Mouse (Mus musculus): ENCODE measurements around the gene Cds1. TPM values are rescaled to one million over a fixed set of nuclear protein-coding genes. Genes with fewer than 3 reads are reported as not detected.

Cds1 gene
- polyA plus RNA-seq, 1 experiment from 2014 or later, result 4.1 TPM

DNA sequence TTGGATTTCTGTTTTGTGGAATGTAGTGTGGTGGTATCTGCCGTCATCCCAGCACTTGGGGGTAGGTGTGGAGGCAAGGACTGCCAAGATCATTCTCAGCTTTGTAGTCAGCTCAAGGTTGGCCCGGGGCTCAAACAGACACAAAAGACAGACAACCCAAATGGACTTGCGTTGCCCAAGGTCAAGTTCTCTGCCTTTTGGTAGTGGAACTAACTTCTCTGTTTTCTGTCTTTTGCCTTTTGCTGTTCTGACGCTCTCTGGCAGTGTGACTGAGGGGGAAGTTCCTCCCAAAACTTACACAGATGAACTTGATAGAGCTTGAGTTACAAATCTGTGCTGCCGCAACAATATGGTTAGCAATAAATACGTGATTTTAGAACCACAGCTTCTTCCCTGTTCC lies 1.3 kb downstream of the Cds1 start:
- no peak for DNase-seq
- H3K9ac ChIP-seq (replicated peaks; ENCODE audit: low read length), result no peak overlapping the region
- 50% methylated on average over 6 of the region's 6 CpGs for WGBS
- H3K27ac ChIP-seq (replicated peaks; ENCODE audit: low read depth, low read length), result no peak overlapping the region
- 0 out of 2 replicates have a peak, but pooled peaks cover 3% of the 10 kb centered on the region for H3K4me1 ChIP-seq (ENCODE audit: control insufficient read depth, insufficient read depth, low read length)
- no peaks in the 10 kb centered on the region for H3K36me3 ChIP-seq (ENCODE audit: control insufficient read depth, insufficient read depth, low read length)
- H3K4me3 ChIP-seq (replicated peaks; ENCODE audit: low read depth, low read length), result no peak overlapping the region
- no peaks in the 10 kb centered on the region for H3K9me3 ChIP-seq (ENCODE audit: control insufficient read depth, low read length)
- H3K27me3 ChIP-seq (ENCODE audit: control insufficient read depth, insufficient read depth, low read length), result peaks cover 49% of the 10 kb centered on the region
- ATAC-seq (ENCODE audit: low FRiP score, low TSS enrichment), result no peak
- no peak overlapping the region for H3K4me2 ChIP-seq (ENCODE audit: low read length)

DNA sequence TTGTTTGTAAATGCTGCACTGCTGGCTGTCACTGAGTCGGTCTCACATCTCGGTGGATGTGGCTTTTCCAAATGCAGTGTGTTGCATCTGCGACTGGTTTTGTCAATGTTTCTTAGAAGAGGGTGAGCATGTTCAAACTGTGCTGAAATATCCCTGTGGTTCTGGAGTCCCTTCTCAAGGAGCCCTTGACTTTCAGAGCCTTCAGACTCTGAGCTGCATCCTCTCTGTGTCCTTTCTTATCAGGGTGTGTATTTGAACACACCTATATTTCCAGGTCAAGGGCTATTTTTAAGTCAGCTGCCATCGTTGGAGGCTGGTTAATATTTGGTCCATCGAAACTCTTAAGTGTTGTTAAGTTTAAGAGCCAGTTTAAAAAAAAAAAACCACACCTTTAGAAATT lies 2.2 kb downstream of the Cds1 start:
- Histone ChIP-seq H3K9ac (replicated peaks; ENCODE audit: low read length) (no peak overlapping the region), H3K27ac (replicated peaks; ENCODE audit: low read depth, low read length) (no peak overlapping the region), H3K27me3 (ENCODE audit: control insufficient read depth, insufficient read depth, low read length) (peaks cover 49% of the 10 kb centered on the region), H3K9me3 (ENCODE audit: control insufficient read depth, low read length) (no peaks in the 10 kb centered on the region), H3K4me1 (ENCODE audit: control insufficient read depth, insufficient read depth, low read length) (0 out of 2 replicates have a peak, but pooled peaks cover 3% of the 10 kb centered on the region), H3K4me3 (replicated peaks; ENCODE audit: low read depth, low read length) (no peak overlapping the region), H3K36me3 (ENCODE audit: control insufficient read depth, insufficient read depth, low read length) (no peaks in the 10 kb centered on the region), H3K4me2 (ENCODE audit: low read length) (no peak overlapping the region)
- ATAC-seq (ENCODE audit: low FRiP score, low TSS enrichment) (no peak), DNase-seq (no peak)
- 74% methylated on average over 5 of the region's 5 CpGs for WGBS

DNA sequence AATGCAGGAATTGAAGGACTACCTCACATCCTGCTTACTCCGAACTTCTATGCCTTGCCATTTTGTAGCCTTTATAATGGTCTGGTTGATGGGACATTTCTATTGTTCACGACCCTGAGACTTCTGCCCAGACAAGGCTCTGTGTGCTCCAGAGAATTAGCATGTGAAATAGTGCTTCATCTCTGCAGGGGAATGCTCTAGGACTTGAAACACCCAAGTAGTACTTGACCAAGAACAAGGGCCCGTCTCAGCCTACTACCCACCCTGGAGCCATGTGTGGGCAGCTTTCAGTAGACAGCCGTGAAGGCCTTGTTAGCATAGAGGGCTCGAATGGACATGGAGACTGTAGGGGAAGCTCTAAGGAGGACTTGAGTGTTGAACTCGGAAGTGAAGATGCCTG lies 2.6 kb downstream of the Cds1 start:
- Histone ChIP-seq H3K9ac (replicated peaks; ENCODE audit: low read length) (no peak overlapping the region), H3K4me2 (ENCODE audit: low read length) (no peak overlapping the region), H3K9me3 (ENCODE audit: control insufficient read depth, low read length) (no peaks in the 10 kb centered on the region), H3K4me1 (ENCODE audit: control insufficient read depth, insufficient read depth, low read length) (0 out of 2 replicates have a peak, but pooled peaks cover 3% of the 10 kb centered on the region), H3K4me3 (replicated peaks; ENCODE audit: low read depth, low read length) (no peak overlapping the region), H3K27me3 (ENCODE audit: control insufficient read depth, insufficient read depth, low read length) (peaks cover 49% of the 10 kb centered on the region), H3K27ac (replicated peaks; ENCODE audit: low read depth, low read length) (no peak overlapping the region), H3K36me3 (ENCODE audit: control insufficient read depth, insufficient read depth, low read length) (no peaks in the 10 kb centered on the region)
- no peak for ATAC-seq (ENCODE audit: low FRiP score, low TSS enrichment)
- 64% methylated on average over 6 of the region's 6 CpGs for WGBS
- no peak for DNase-seq

DNA sequence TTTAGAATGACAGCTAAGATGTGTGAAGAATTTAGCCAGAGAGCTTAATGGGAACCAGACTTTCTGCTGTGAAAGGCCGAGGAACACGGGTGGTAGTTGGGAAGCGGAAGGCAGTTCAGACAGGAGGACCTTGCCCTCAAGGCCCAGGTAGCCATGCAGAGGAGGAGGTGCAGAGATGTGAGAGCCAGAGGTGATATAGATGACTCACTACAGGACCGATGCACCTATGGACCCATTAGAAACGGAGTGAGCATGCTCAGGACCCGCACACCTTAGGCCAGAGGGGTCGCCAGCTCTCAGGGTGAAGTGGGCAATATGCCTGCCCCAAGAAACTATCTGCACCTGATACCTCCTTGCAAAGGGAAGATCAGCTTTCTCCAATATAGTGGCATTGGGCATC lies 3.6 kb downstream of the Cds1 start:
- H3K4me2 ChIP-seq (ENCODE audit: low read length), result no peak overlapping the region
- no peak overlapping the region for H3K27ac ChIP-seq (replicated peaks; ENCODE audit: low read depth, low read length)
- H3K27me3 ChIP-seq (ENCODE audit: control insufficient read depth, insufficient read depth, low read length), result peaks cover 42% of the 10 kb centered on the region
- WGBS, result 92% methylated on average over 7 of the region's 7 CpGs
- H3K36me3 ChIP-seq (ENCODE audit: control insufficient read depth, insufficient read depth, low read length), result no peaks in the 10 kb centered on the region
- H3K9me3 ChIP-seq (ENCODE audit: control insufficient read depth, low read length), result no peaks in the 10 kb centered on the region
- 0 out of 2 replicates have a peak, but pooled peaks cover 3% of the 10 kb centered on the region for H3K4me1 ChIP-seq (ENCODE audit: control insufficient read depth, insufficient read depth, low read length)
- no peak overlapping the region for H3K4me3 ChIP-seq (replicated peaks; ENCODE audit: low read depth, low read length)
- DNase-seq (no peak), ATAC-seq (ENCODE audit: low FRiP score, low TSS enrichment) (no peak)
- H3K9ac ChIP-seq (replicated peaks; ENCODE audit: low read length), result no peak overlapping the region

DNA sequence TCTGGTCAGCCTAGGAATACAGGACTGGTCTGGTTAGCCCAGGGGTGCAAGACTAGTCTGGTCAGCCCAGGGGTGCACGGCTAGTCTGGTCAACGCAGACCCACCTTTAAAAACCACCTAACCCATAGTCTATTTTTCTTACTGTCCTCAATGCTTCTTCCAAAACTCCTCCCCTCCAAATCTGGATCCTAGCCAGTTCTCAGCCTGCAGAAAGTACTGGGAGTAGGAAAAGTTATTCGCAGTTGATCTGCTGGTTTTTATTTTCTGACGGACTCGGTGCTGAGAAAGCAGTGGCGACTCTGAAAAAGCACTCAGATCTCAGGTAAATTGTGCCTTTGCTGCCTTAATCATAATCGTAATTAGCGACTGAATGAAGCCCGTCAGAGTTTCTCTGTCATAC lies 7.7 kb downstream of the Cds1 start:
- Histone ChIP-seq H3K4me2 (ENCODE audit: low read length) (no peak overlapping the region), H3K4me1 (ENCODE audit: control insufficient read depth, insufficient read depth, low read length) (no peaks in the 10 kb centered on the region), H3K27ac (replicated peaks; ENCODE audit: low read depth, low read length) (no peak overlapping the region), H3K27me3 (ENCODE audit: control insufficient read depth, insufficient read depth, low read length) (peaks cover 8% of the 10 kb centered on the region), H3K9me3 (ENCODE audit: control insufficient read depth, low read length) (no peaks in the 10 kb centered on the region), H3K36me3 (ENCODE audit: control insufficient read depth, insufficient read depth, low read length) (no peaks in the 10 kb centered on the region), H3K4me3 (replicated peaks; ENCODE audit: low read depth, low read length) (no peak overlapping the region), H3K9ac (replicated peaks; ENCODE audit: low read length) (no peak overlapping the region)
- no peak for ATAC-seq (ENCODE audit: low FRiP score, low TSS enrichment)
- 84% methylated on average over 9 of the region's 9 CpGs for WGBS
- DNase-seq, result no peak

DNA sequence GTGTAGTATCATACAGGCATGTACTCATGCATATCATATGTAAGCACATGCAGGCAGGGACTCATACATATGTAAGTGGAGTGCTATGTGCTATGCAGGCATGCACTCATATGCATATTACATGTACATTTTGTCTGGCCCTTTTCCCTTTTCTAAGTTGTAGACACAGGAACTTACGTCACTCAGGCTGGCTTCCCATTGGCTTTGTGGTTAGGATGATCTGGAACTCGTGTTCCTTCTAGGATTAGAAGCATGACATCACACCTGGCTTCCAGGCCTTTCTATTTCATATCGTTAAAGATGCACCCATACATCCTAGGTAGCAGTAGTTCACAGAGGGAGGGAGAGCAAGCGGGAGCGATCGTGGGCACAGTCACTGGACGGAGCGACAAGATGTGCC lies 10.3 kb downstream of the Cds1 start:
- DNase-seq (no peak), ATAC-seq (ENCODE audit: low FRiP score, low TSS enrichment) (no peak)
- Histone ChIP-seq H3K4me2 (ENCODE audit: low read length) (no peak overlapping the region), H3K4me3 (replicated peaks; ENCODE audit: low read depth, low read length) (no peak overlapping the region), H3K9ac (replicated peaks; ENCODE audit: low read length) (no peak overlapping the region), H3K27ac (replicated peaks; ENCODE audit: low read depth, low read length) (no peak overlapping the region), H3K4me1 (ENCODE audit: control insufficient read depth, insufficient read depth, low read length) (no peaks in the 10 kb centered on the region), H3K9me3 (ENCODE audit: control insufficient read depth, low read length) (no peaks in the 10 kb centered on the region), H3K36me3 (ENCODE audit: control insufficient read depth, insufficient read depth, low read length) (no peaks in the 10 kb centered on the region), H3K27me3 (ENCODE audit: control insufficient read depth, insufficient read depth, low read length) (no peaks in the 10 kb centered on the region)
- 93% methylated on average over 8 of the region's 8 CpGs for WGBS

DNA sequence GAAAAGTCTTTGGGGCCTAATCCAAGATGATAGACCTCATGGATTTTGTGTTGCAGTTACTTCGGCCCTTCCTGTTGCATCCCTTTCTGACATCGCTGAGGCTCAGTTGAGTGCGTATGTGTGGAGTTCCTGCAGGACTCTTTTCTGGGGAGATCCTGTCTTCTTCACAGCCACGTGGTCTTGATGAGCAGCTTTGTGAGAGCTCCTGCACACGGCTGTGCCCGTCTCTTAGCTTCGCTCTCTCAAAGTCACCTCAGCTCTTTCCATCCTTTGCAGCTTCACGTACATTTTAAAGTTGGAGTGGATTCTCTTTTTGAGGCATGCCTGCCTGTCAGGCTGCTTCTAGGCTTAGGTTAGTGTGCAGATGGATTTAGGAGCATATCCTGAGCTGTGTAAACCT lies 11.6 kb downstream of the Cds1 start:
- no peak overlapping the region for H3K4me2 ChIP-seq (ENCODE audit: low read length)
- H3K27ac ChIP-seq (replicated peaks; ENCODE audit: low read depth, low read length), result no peak overlapping the region
- no peaks in the 10 kb centered on the region for H3K9me3 ChIP-seq (ENCODE audit: control insufficient read depth, low read length)
- DNase-seq, result no peak
- H3K9ac ChIP-seq (replicated peaks; ENCODE audit: low read length), result no peak overlapping the region
- no peaks in the 10 kb centered on the region for H3K4me1 ChIP-seq (ENCODE audit: control insufficient read depth, insufficient read depth, low read length)
- no peaks in the 10 kb centered on the region for H3K36me3 ChIP-seq (ENCODE audit: control insufficient read depth, insufficient read depth, low read length)
- 86% methylated on average over 8 of the region's 8 CpGs for WGBS
- ATAC-seq (ENCODE audit: low FRiP score, low TSS enrichment), result no peak
- no peaks in the 10 kb centered on the region for H3K27me3 ChIP-seq (ENCODE audit: control insufficient read depth, insufficient read depth, low read length)
- H3K4me3 ChIP-seq (replicated peaks; ENCODE audit: low read depth, low read length), result no peak overlapping the region

DNA sequence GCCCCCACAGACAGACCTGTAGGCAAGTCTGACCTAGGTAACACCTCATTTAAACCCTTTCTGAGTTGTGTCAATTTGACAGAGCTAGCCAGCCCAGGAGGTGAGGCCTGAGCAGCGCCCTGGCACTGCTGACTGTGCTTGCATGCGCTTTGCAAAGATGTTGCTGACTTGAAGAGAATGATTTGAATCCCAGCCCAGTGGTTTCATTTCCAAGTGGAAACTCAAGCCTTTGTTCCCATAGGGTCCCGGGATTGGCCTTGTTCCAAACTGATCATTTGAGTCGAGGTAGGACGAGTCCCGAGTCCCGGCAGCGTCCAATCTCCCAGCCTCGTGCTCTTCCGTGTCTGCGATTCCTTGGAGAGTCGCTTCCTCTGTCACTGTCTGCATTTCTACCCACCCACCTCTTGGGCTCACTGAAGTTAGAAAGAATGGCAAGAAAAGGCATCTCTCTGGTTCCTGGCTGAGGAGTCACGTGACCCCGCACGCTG lies 14.5 kb downstream of the Cds1 start:
- Histone ChIP-seq H3K9me3 (ENCODE audit: control insufficient read depth, low read length) (no peaks in the 10 kb centered on the region), H3K4me1 (ENCODE audit: control insufficient read depth, insufficient read depth, low read length) (no peaks in the 10 kb centered on the region), H3K4me3 (replicated peaks; ENCODE audit: low read depth, low read length) (no peak overlapping the region), H3K27ac (replicated peaks; ENCODE audit: low read depth, low read length) (no peak overlapping the region), H3K36me3 (ENCODE audit: control insufficient read depth, insufficient read depth, low read length) (no peaks in the 10 kb centered on the region), H3K4me2 (ENCODE audit: low read length) (no peak overlapping the region), H3K9ac (replicated peaks; ENCODE audit: low read length) (no peak overlapping the region), H3K27me3 (ENCODE audit: control insufficient read depth, insufficient read depth, low read length) (no peaks in the 10 kb centered on the region)
- ATAC-seq (ENCODE audit: low FRiP score, low TSS enrichment) (no peak), DNase-seq (no peak)
- WGBS, result 83% methylated on average over 15 of the region's 15 CpGs

DNA sequence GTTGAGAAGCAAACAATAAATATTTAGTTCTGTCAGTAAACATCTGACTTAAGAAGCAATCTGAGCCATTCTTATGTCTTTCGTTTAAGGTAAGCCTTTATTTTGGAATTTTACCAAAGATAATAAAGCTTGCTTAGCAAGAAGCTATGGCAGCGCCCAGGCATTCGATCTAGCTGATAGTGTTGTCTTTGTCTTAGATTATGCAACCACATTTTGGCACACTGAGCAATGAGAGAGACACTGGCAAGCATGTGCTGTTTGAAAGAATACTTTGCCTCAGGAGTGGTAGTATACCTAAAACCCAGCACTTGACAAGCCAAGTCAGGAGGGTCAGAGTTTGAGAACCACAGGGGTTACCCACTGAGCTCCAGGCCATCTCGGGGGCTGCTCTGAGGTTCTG lies 16.0 kb downstream of the Cds1 start:
- WGBS, result 89% methylated on average over 4 of the region's 4 CpGs

More for the DNA sequence above, 16.0 kb downstream of the Cds1 start:
- H3K4me2 ChIP-seq (ENCODE audit: low read length), result no peak overlapping the region
- H3K9me3 ChIP-seq (ENCODE audit: control insufficient read depth, low read length), result no peaks in the 10 kb centered on the region
- no peaks in the 10 kb centered on the region for H3K36me3 ChIP-seq (ENCODE audit: control insufficient read depth, insufficient read depth, low read length)
- ATAC-seq (ENCODE audit: low FRiP score, low TSS enrichment) (no peak), DNase-seq (no peak)
- H3K9ac ChIP-seq (replicated peaks; ENCODE audit: low read length), result no peak overlapping the region
- no peaks in the 10 kb centered on the region for H3K4me1 ChIP-seq (ENCODE audit: control insufficient read depth, insufficient read depth, low read length)
- H3K27me3 ChIP-seq (ENCODE audit: control insufficient read depth, insufficient read depth, low read length), result no peaks in the 10 kb centered on the region
- H3K27ac ChIP-seq (replicated peaks; ENCODE audit: low read depth, low read length), result no peak overlapping the region
- no peak overlapping the region for H3K4me3 ChIP-seq (replicated peaks; ENCODE audit: low read depth, low read length)
